9 mouse cellular contexts compared by ENCODE assay signal in the genomic region with DNA sequence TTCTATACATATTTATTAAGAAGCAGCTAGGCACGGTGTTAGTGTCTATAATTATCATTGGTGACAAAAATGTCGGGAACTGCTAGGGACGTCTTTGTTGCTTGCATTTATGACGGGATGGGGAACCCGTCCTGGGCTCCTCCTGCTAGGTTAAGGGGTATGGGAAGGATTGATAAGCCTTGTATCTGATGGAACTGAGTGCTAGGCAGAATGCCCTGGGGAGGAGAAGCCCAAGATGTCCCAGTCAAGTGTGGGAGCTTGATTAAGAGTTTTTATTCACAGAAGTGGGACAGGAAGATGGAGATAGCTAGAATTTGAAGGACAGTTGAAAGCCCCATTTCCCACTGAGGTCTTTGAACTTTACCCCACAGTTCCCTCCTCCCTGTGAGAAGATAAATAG. TPM values are rescaled to one million over a fixed set of nuclear protein-coding genes. Genes with fewer than 3 reads are reported as not detected.
A peak's percentile ranks its signal among the peaks of the same experiment; 100 is the strongest.
DNase-seq lines count a peak whose midpoint lies in the region; ATAC-seq and TF ChIP-seq lines count a peak whose summit lies in the region.
"Had no signal": no experiment of that assay in that cellular context is flagged by ENCODE, and none has a peak within 500 bp of the region (broad histone marks: within the 10 kb centered on the region; RNA-seq: fewer than 3 reads in every experiment).

No protein-coding gene starts in this region.

- WGBS in bone marrow, adult 2 months = 14% methylated on average over 5 of the region's 5 CpGs
- 10% methylated on average over 5 of the region's 5 CpGs for WGBS in hindbrain, embryonic 13.5 days

- DNase-seq in gastrocnemius, adult 2 months = no peak
- DNase-seq in gastrocnemius, adult 18-20 months (ENCODE audit: low spot score) = no peak
- no peak for DNase-seq in adrenal gland, adult 2 months
- no peak for DNase-seq in left cerebral cortex, adult 8-10 months (ENCODE audit: low spot score in 2 of 2)
- DNase-seq: B cell, adult 2 months had no signal

- ATAC-seq in hindbrain, embryonic 13.5 days (ENCODE audit: low FRiP score) = no peak
- peak; percentile 75 for ATAC-seq in megakaryocyte-erythroid progenitor cell, adult 5-6 weeks (replicated peaks; ENCODE audit: low FRiP score, low TSS enrichment, poor library complexity, severe bottlenecking)
- no peak for ATAC-seq in granulocyte monocyte progenitor cell, adult 5-6 weeks (replicated peaks; ENCODE audit: poor library complexity, severe bottlenecking)

- H3K27ac ChIP-seq in gastrocnemius, adult 2 months = no peak overlapping the region
- no peak overlapping the region for H3K27ac ChIP-seq in bone marrow, adult 2 months (ENCODE audit: control insufficient read depth, insufficient read depth, low read depth, low read length, poor library complexity)
- H3K27ac ChIP-seq in hindbrain, embryonic 13.5 days = peak overlapping the region; percentile 95

- peaks cover 4% of the 10 kb centered on the region; the same call in 1 of the 2 replicates for H3K4me1 ChIP-seq in bone marrow, adult 2 months (ENCODE audit: control insufficient read depth, insufficient read depth, low read length)
- H3K4me1 ChIP-seq in hindbrain, embryonic 13.5 days (replicated peaks) = peaks cover 38% of the 10 kb centered on the region

- H3K36me3 ChIP-seq in hindbrain, embryonic 13.5 days = peaks cover 31% of the 10 kb centered on the region

- H3K9me3 ChIP-seq in hindbrain, embryonic 13.5 days = no peaks in the 10 kb centered on the region

- no peak for TF ChIP-seq POLR2A in bone marrow, adult 2 months (IDR thresholded peaks at IDR 0.05; ENCODE audit: borderline replicate concordance, control insufficient read depth, low read depth, low read length)

- no peak for TF ChIP-seq CTCF in gastrocnemius, adult 2 months (IDR thresholded peaks at IDR 0.05)
- no peak for TF ChIP-seq CTCF in bone marrow, adult 2 months (IDR thresholded peaks at IDR 0.05; ENCODE audit: control insufficient read depth, insufficient read depth, low read length)

- H3K4me2 ChIP-seq in hindbrain, embryonic 13.5 days = peak overlapping the region; percentile 94

- no peaks in the 10 kb centered on the region for H3K27me3 ChIP-seq in hindbrain, embryonic 13.5 days

- intact Hi-C loops in gastrocnemius, adult 2 months (cut with DNase I) = no loop called here

- peak overlapping the region; percentile 96 for H3K9ac ChIP-seq in hindbrain, embryonic 13.5 days

- H3K4me3 ChIP-seq in gastrocnemius, adult 2 months = peak overlapping the region; percentile 98
- H3K4me3 ChIP-seq in bone marrow, adult 2 months (replicated peaks; ENCODE audit: control insufficient read depth, low read depth, low read length) = peak overlapping the region; percentile 33
- H3K4me3 ChIP-seq in hindbrain, embryonic 13.5 days = peak overlapping the region; percentile 95

RNA-seq across cellular contexts. Expression of a gene that starts 1.5 kb away (rescaled TPM):
- total RNA-seq in gastrocnemius, adult 2 months (2021) = 10 to 100 TPM; 58.1 to 71.3 TPM
- 10 to 100 TPM; 57.0 to 64.2 TPM for total RNA-seq in gastrocnemius, adult 18-20 months (2021)
- polyA plus RNA-seq in bone marrow, adult 2 months (2011; ENCODE audit: insufficient read depth, insufficient read length, low replicate concordance, missing spikeins) = 22.0 and 57.7 TPM in 2 replicates
- polyA plus RNA-seq in hindbrain, embryonic 13.5 days (2015; fragmentation: Nextera tagmentation; extraction: Ambion mirVana) = 113 and 120 TPM in 2 replicates
- total RNA-seq in megakaryocyte-erythroid progenitor cell, adult 5-6 weeks (2014; fragmentation: Nextera tagmentation) = 113 and 133 TPM in 2 replicates
- 231 and 241 TPM in 2 replicates for total RNA-seq in megakaryocyte-erythroid progenitor cell, adult 5-6 weeks (2017)
- 10 to 100 TPM; 55.6 to 77.1 TPM for total RNA-seq in adrenal gland, adult 2 months (2021)
- 22.2 and 28.2 TPM in 2 replicates for polyA plus RNA-seq in adrenal gland, adult 2 months (2012; rRNA removed)
- 120 and 129 TPM in 2 replicates for total RNA-seq in granulocyte monocyte progenitor cell, adult 5-6 weeks (2014; fragmentation: Nextera tagmentation)
- total RNA-seq in granulocyte monocyte progenitor cell, adult 5-6 weeks (2017) = 173 and 204 TPM in 2 replicates
- 10 to 100 TPM; 71.1 to 84.3 (median 79.6) TPM for total RNA-seq in left cerebral cortex, adult 8-10 months (2022)

Comparison
In these comparisons a context has a peak if more than half of its experiments do, and no peak if none do; other contexts are left out.
1. H3K4me3 ChIP-seq: peak in every context shown above with its lines; median percentile 98 in gastrocnemius, adult 2 months; 95 in hindbrain, embryonic 13.5 days; 33 in bone marrow, adult 2 months.